In the genomic region with DNA sequence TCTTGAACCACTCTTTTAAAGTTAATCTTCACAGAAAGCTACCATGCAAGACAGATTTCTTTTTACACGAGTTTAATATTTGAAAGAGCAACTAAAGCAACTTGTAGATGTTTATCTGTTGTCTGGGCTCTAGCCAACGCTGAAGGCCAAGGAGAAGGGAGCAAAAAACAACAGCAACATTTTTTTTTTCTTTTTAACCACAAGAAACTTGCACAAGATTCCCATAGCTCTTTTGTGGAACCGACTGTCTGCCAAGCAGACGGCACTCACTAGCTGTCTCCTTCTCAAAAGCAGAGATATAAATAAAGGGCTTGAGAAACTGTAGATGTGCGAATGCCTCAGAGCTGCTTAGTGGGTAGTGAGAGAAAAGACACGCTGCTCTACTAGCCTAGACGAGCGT, we compare ENCODE assay signal across 13 mouse cellular contexts.
A peak's percentile ranks its signal among the peaks of the same experiment; 100 is the strongest.
DNase-seq lines count a peak whose midpoint lies in the region; ATAC-seq and TF ChIP-seq lines count a peak whose summit lies in the region.
"Had no signal": no experiment of that assay in that cellular context is flagged by ENCODE, and none has a peak within 500 bp of the region (broad histone marks: within the 10 kb centered on the region; RNA-seq: fewer than 3 reads in every experiment).

No protein-coding gene starts in this region.

- no peak for DNase-seq in lung, adult 2 months
- DNase-seq in adipocyte (ENCODE audit: low spot score) = peak; percentile 81
- DNase-seq in kidney, adult 9 months = peak; percentile 87
- DNase-seq in lung, postnatal 36 days = peak; percentile 9
- no peak for DNase-seq in right cerebral cortex, postnatal 25 days
- DNase-seq in thymus, postnatal 25 days = no peak
- DNase-seq: cerebellum, postnatal 25 days; heart, adult 11 months; right cerebral cortex, adult 18-20 months had no signal

- H3K4me1 ChIP-seq in lung, embryonic 15.5 days = no peaks in the 10 kb centered on the region
- no peaks in the 10 kb centered on the region for H3K4me1 ChIP-seq in lung, adult 2 months (ENCODE audit: control insufficient read depth, insufficient read depth, low read length)
- H3K4me1 ChIP-seq: hindbrain, embryonic 12.5 days had no signal

- H3K27me3 ChIP-seq in lung, embryonic 15.5 days = no peaks in the 10 kb centered on the region
- H3K27me3 ChIP-seq: hindbrain, embryonic 12.5 days had no signal

- 42% methylated on average over 8 of the region's 8 CpGs for WGBS in lung, embryonic 15.5 days
- WGBS in lung, adult 2 months = 51% methylated on average over 8 of the region's 8 CpGs

- H3K4me2 ChIP-seq in lung, embryonic 15.5 days = no peak overlapping the region
- H3K4me2 ChIP-seq: hindbrain, embryonic 12.5 days; midbrain, embryonic 11.5 days had no signal

- H3K9ac ChIP-seq in lung, embryonic 15.5 days = no peak overlapping the region
- H3K9ac ChIP-seq: hindbrain, embryonic 12.5 days had no signal

- no peaks in the 10 kb centered on the region for H3K9me3 ChIP-seq in lung, embryonic 15.5 days
- H3K9me3 ChIP-seq: G1E; hindbrain, embryonic 12.5 days had no signal

- ATAC-seq in lung, embryonic 15.5 days (ENCODE audit: borderline replicate concordance, extremely low read depth, low FRiP score, low TSS enrichment) = peak; percentile 49; the same call in 1 of the 2 replicates

- TF ChIP-seq POLR2A in lung, adult 2 months (IDR thresholded peaks at IDR 0.05; ENCODE audit: borderline replicate concordance, extremely low read depth, low read depth, low read length) = no peak

- peak overlapping the region; percentile 11; the same call in 1 of the 2 replicates for H3K27ac ChIP-seq in lung, embryonic 15.5 days
- H3K27ac ChIP-seq: hindbrain, embryonic 12.5 days had no signal

- no peaks in the 10 kb centered on the region for H3K36me3 ChIP-seq in lung, embryonic 15.5 days
- H3K36me3 ChIP-seq: hindbrain, embryonic 12.5 days had no signal

- H3K4me3 ChIP-seq in lung, embryonic 15.5 days = no peak overlapping the region
- no peak overlapping the region for H3K4me3 ChIP-seq in lung, adult 2 months (replicated peaks; ENCODE audit: extremely low read depth, low read depth, low read length)
- H3K4me3 ChIP-seq: hindbrain, embryonic 12.5 days had no signal

- no peak for TF ChIP-seq CTCF in lung, adult 2 months (IDR thresholded peaks at IDR 0.05; ENCODE audit: insufficient read depth, low read length)

Comparison
In these comparisons a context has a peak if more than half of its experiments do, and no peak if none do; other contexts are left out.
1. DNase-seq: peak in adipocyte (single experiment), kidney, adult 9 months (single experiment) and lung, postnatal 36 days (single experiment); none in lung, adult 2 months (single experiment), right cerebral cortex, postnatal 25 days (single experiment) and thymus, postnatal 25 days (single experiment).